Mouse (Mus musculus) brain, embryonic 14.5 days (tissue): ENCODE data around the gene Podn.

Experiments used
- CTCF ChIP-seq: fragments of 200-500 bp; IDR thresholded peaks from 2 replicates; pipeline ENCODE4 v1.5.1; 2012; ENCODE audit warnings: inconsistent platforms, mild to moderate bottlenecking, moderate library complexity, borderline replicate concordance; ENCODE audit not compliant: insufficient read depth, insufficient read length; ENCODE audit errors: extremely low read depth
- POLR2A ChIP-seq: fragments of 200-500 bp; IDR thresholded peaks from 2 replicates; pipeline ENCODE4 v1.6.1; 2012; ENCODE audit warnings: mild to moderate bottlenecking, inconsistent platforms, borderline replicate concordance; ENCODE audit not compliant: poor library complexity, insufficient read depth, insufficient read length, severe bottlenecking; ENCODE audit errors: extremely low read depth

GRCm38 (mm10) chr4:108144880-108145279 lies 48.6 kb upstream of the Podn start, which contains the start of gene Scp2:
- TF ChIP-seq CTCF = no peak
- no peak for TF ChIP-seq POLR2A
